Mouse (Mus musculus): Measurements from ENCODE around the gene Gabrr3. TPM values are rescaled to one million over a fixed set of nuclear protein-coding genes. Genes with fewer than 3 reads are reported as not detected.

Gabrr3 gene
- total and polyA plus RNA-seq, 3 experiments = not detected

- Histone ChIP-seq H3K36me3 (replicated peaks in 1 of 2; ENCODE audit: control insufficient read depth in 1 of 2, insufficient read depth in 1 of 2, low read length in 1 of 2) (no peaks in the 10 kb centered on the region), H3K4me1 (ENCODE audit: control insufficient read depth in 1 of 2, insufficient read depth in 2 of 2) (peaks cover 0 to 2% of the 10 kb centered on the region in 2 experiments; a peak in 2 of 4 replicates), H3K79me2 (replicated peaks; ENCODE audit: control insufficient read depth, extremely low read depth, insufficient read depth, poor library complexity, severe bottlenecking) (no peaks in the 10 kb centered on the region), H3K27ac (ENCODE audit: insufficient read depth, low read depth) (no peak overlapping the region), H3K27me3 (replicated peaks) (no peaks in the 10 kb centered on the region), H3K9ac (ENCODE audit: insufficient read depth, low read depth) (no peak overlapping the region; the same call in 1 of the 2 replicates), H3K4me2 (ENCODE audit: insufficient read depth, low read depth, poor library complexity, severe bottlenecking) (no peak overlapping the region), H3K9me3 (replicated peaks; ENCODE audit: low read length) (no peaks in the 10 kb centered on the region), H3K4me3 (replicated peaks in 1 of 3; ENCODE audit: low read depth in 2 of 3, low read length in 2 of 3, poor library complexity in 1 of 3) (peak overlapping the region in 1 of 3 experiments; percentile 27)
- DNase-seq (ENCODE audit: extremely low read depth) = peak; percentile 85
- TF ChIP-seq NELFE (IDR thresholded peaks at IDR 0.05; ENCODE audit: low read depth, low read length) (no peak; the same call in 1 of the 2 replicates), POLR2A (IDR thresholded peaks at IDR 0.05; ENCODE audit: low read depth, low read length) (no peak), EP300 (IDR thresholded peaks at IDR 0.05; ENCODE audit: low read length) (no peak), BHLHE40 (IDR thresholded peaks at IDR 0.05; ENCODE audit: low read depth, low read length) (no peak), ZKSCAN1 (IDR thresholded peaks at IDR 0.05; ENCODE audit: borderline replicate concordance, low read depth, low read length) (no peak), JUND (conservative IDR thresholded peaks at IDR 0.05; ENCODE audit: low read depth, low read length) (peak; percentile 13; the same call in 1 of the 2 replicates), NRF1 (IDR thresholded peaks at IDR 0.05; ENCODE audit: low read depth, low read length) (no peak), SMC3 (IDR thresholded peaks at IDR 0.05; ENCODE audit: low read depth, low read length) (peak; percentile 91), TCF12 (IDR thresholded peaks at IDR 0.05; ENCODE audit: low read depth, low read length) (0 out of 2 replicates have a peak, but pooled peaks have one; percentile 19), CTCF (conservative IDR thresholded peaks at IDR 0.05 in 1 of 2, IDR thresholded peaks at IDR 0.05 in 1 of 2; ENCODE audit: low read depth in 2 of 2, low read length in 2 of 2) (peak; percentile 85 to 97), JUN (IDR thresholded peaks at IDR 0.05; ENCODE audit: insufficient read depth, low read depth, low read length) (no peak), GABPA (IDR thresholded peaks at IDR 0.05; ENCODE audit: insufficient replicate concordance, low read depth, low read length) (no peak), SIN3A (IDR thresholded peaks at IDR 0.05; ENCODE audit: low read length) (no peak), IRF4 (IDR thresholded peaks at IDR 0.05; ENCODE audit: low read depth, low read length) (0 out of 2 replicates have a peak, but pooled peaks have one; percentile 30), CHD2 (IDR thresholded peaks at IDR 0.05; ENCODE audit: low read length) (no peak), CHD1 (IDR thresholded peaks at IDR 0.05; ENCODE audit: low read depth, low read length) (no peak), UBTF (IDR thresholded peaks at IDR 0.05; ENCODE audit: low read depth, low read length) (no peak), POLR2AphosphoS2 (IDR thresholded peaks at IDR 0.05; ENCODE audit: low read depth, low read length) (no peak), RAD21 (IDR thresholded peaks at IDR 0.05; ENCODE audit: low read depth, low read length) (peak; percentile 100), ZC3H11A (IDR thresholded peaks at IDR 0.05; ENCODE audit: low read depth, low read length) (peak; percentile 88)
- dilution Hi-C loops (cut with MboI; ENCODE audit: extremely low pct_ligation_motif_present, extremely low pct_unique_long_range_greater_than_20kb, low sequenced_read_pairs) (no loop called here), in situ Hi-C loops (cut with MboI; ENCODE audit: low pct_ligation_motif_present, low pct_unique_long_range_greater_than_20kb, low sequenced_read_pairs) (loop anchor here (5.0 to 25.0 kb wide), 3 partner anchors 56 to 759 kb away; partner anchors contain the start of gene Cpox)
Observed at GRCm38 (mm10) chr16:59420867-59421251, 13.7 kb downstream of the Gabrr3 start.

Measured in CH12.LX (cell line).